Mouse (Mus musculus) embryonic facial prominence, embryonic 13.5 days (tissue): ENCODE measurements around the gene 1700019N19Rik. TPM values are rescaled to one million over a fixed set of nuclear protein-coding genes. Genes with fewer than 3 reads are reported as not detected.

Experiments used
- ATAC-seq: fragments of 200-750 bp; cut with Nextera tagmentation; 2 replicates; pipeline ENCODE4 v1.8.0; 2017; ENCODE audit warnings: low read depth; ENCODE audit not compliant: insufficient number of reproducible peaks, insufficient read depth, low FRiP score, low TSS enrichment
- H3K27ac ChIP-seq: fragments of 300-500 bp; sonication (generic); 2 replicates; pipeline ENCODE4 v1.5.1; 2015; ENCODE audit warnings: moderate library complexity, mild to moderate bottlenecking, inconsistent platforms
- H3K27me3 ChIP-seq: fragments of 300-500 bp; sonication (generic); 2 replicates; pipeline ENCODE4 v1.6.1; 2015; ENCODE audit warnings: mild to moderate bottlenecking, inconsistent platforms
- H3K36me3 ChIP-seq: fragments of 300-500 bp; sonication (generic); 2 replicates; pipeline ENCODE4 v1.6.1; 2015; ENCODE audit warnings: mild to moderate bottlenecking, inconsistent platforms
- H3K4me1 ChIP-seq: fragments of 300-500 bp; sonication (generic); 2 replicates; pipeline ENCODE4 v1.6.1; 2015; ENCODE audit warnings: inconsistent platforms
- H3K4me2 ChIP-seq: fragments of 300-500 bp; sonication (generic); 2 replicates; pipeline ENCODE4 v1.6.1; 2015; ENCODE audit warnings: moderate library complexity, mild to moderate bottlenecking, inconsistent platforms
- H3K4me3 ChIP-seq: fragments of 300-500 bp; sonication (generic); 2 replicates; pipeline ENCODE4 v1.5.1; 2015; ENCODE audit warnings: mild to moderate bottlenecking, inconsistent platforms
- H3K9ac ChIP-seq: fragments of 300-500 bp; sonication (generic); 2 replicates; pipeline ENCODE4 v1.6.1; 2015; ENCODE audit warnings: mild to moderate bottlenecking, inconsistent platforms
- H3K9me3 ChIP-seq: fragments of 300-500 bp; sonication (generic); 2 replicates; pipeline ENCODE4 v1.6.1; 2016; ENCODE audit warnings: inconsistent platforms
- WGBS: fragments of 180-500 bp; shearing (Covaris S2); methylation state at CpG from one replicate; pipeline ENCODE4 v1.1.7; 2015; ENCODE audit warnings: mixed read lengths; 5-methylcytosine and 5-hydroxymethylcytosine counted together
- polyA plus RNA-seq: library from polyadenylated mRNA; unstranded; fragments of >200 nt; fragmentation: Nextera tagmentation; extraction: Ambion mirVana; gene quantifications from 2 replicates; pipeline ENCODE4 v1.2.1, GENCODE M21; 2015

The 1700019N19Rik gene
- polyA plus RNA-seq, 1 experiment from 2014 or later, result not detected

DNA sequence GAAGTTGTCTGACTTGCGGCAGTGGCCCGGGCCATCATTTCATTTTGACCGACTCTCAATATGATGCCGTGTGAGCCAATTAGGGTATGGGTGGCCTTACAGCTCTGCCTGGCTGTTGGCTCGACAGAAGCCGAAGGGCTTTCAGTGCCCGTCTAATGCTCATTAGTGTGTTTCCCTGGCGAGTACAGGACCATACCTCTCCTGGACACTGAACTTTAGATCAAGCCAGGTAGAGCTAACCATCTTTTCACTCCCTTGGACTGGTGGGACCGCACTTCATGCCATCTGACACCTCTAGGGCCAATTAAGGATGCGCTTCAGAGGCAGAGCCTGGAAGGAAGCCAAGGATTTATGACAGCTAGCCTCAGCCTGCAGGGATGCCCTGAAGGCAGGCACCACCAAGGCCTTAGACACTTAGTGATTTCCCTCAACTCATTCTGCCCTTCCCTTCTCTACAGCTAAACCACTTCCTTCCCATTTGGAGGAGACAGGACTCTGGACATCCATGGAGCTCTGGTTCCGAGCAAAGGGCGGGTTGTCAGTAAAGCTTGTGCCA is 931 bp upstream of the 1700019N19Rik start:
- 76% methylated on average over 12 of the region's 12 CpGs for WGBS
- Histone ChIP-seq H3K36me3 (peaks cover 7% of the 10 kb centered on the region), H3K9ac (no peak overlapping the region), H3K27ac (no peak overlapping the region), H3K4me1 (0 out of 2 replicates have a peak, but pooled peaks cover 9% of the 10 kb centered on the region), H3K27me3 (no peaks in the 10 kb centered on the region), H3K4me3 (no peak overlapping the region), H3K4me2 (no peak overlapping the region), H3K9me3 (no peaks in the 10 kb centered on the region)
- no peak for ATAC-seq

DNA sequence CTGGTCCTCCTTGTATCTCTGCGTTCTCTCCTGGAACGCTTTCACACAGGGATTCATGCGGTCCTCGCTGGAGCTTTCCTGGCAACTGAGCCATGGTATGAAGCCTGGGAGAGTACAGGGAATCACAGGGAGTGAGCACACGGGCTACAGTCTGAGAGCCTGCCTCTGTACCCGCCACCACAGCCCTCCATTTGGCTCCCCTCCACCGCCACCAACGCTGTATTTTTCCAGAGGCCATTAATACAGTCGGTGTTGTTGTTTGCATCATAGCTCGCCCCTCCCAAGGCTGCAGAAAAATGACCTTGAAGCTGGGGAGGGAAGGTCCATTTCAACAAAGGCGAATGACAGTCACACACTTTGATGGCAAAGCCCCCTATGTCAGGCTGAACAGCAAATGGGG is 5.1 kb downstream of the 1700019N19Rik start:
- Histone ChIP-seq H3K4me3 (no peak overlapping the region), H3K9ac (no peak overlapping the region), H3K27ac (no peak overlapping the region), H3K4me2 (no peak overlapping the region), H3K4me1 (0 out of 2 replicates have a peak, but pooled peaks cover 1% of the 10 kb centered on the region), H3K9me3 (no peaks in the 10 kb centered on the region), H3K36me3 (no peaks in the 10 kb centered on the region), H3K27me3 (no peaks in the 10 kb centered on the region)
- ATAC-seq, result no peak
- 80% methylated on average over 11 of the region's 11 CpGs for WGBS

DNA sequence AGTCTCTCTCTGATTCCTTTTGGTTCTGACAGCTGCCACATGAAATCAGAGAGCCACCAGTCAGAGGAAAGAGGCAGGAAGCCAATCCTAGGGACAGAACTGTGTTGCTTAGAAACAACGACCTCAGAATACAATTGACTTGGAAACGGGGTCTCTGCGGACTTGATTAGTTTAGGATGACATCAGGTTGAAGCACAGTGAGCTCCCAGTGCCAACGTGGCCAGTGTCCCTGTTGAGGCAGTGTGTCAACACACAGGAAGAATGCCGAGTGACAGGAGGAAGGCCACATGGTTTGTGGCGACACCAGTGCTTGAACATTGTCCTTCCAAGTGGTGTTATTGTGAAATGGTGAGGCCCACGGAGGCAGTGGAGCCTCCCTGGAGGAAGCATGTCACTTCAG is 10.3 kb downstream of the 1700019N19Rik start:
- Histone ChIP-seq H3K27me3 (no peaks in the 10 kb centered on the region), H3K9ac (no peak overlapping the region), H3K27ac (no peak overlapping the region), H3K9me3 (no peaks in the 10 kb centered on the region), H3K4me1 (peaks cover 2% of the 10 kb centered on the region; the same call in 1 of the 2 replicates), H3K4me2 (no peak overlapping the region), H3K4me3 (no peak overlapping the region), H3K36me3 (no peaks in the 10 kb centered on the region)
- WGBS, result 50% methylated on average over 7 of the region's 7 CpGs
- no peak for ATAC-seq

DNA sequence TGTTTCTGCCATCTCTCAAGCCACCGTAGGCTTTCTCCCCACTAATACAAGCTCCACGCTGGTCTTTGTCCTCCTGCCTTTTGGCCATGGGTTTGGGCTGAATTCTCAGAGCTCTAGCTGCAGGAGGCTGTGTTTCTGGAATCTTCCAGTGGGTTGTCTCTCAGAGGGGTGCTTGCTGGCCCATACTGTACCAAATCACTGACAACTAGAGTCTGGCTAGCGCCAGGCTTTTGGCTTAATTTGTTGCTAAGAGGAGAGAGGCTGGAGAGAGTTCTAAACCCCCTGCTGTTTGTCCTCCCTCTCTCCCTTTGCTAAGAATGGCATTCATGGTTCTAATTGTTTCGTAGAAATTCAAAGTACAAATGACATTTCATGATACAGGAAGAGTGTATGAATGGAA is 12.7 kb downstream of the 1700019N19Rik start:
- Histone ChIP-seq H3K36me3 (no peaks in the 10 kb centered on the region), H3K27me3 (no peaks in the 10 kb centered on the region), H3K4me2 (no peak overlapping the region), H3K9me3 (no peaks in the 10 kb centered on the region), H3K4me3 (no peak overlapping the region), H3K4me1 (peaks cover 2% of the 10 kb centered on the region; the same call in 1 of the 2 replicates), H3K9ac (no peak overlapping the region), H3K27ac (no peak overlapping the region)
- WGBS, result 55% methylated on average over 4 of the region's 4 CpGs
- no peak for ATAC-seq

DNA sequence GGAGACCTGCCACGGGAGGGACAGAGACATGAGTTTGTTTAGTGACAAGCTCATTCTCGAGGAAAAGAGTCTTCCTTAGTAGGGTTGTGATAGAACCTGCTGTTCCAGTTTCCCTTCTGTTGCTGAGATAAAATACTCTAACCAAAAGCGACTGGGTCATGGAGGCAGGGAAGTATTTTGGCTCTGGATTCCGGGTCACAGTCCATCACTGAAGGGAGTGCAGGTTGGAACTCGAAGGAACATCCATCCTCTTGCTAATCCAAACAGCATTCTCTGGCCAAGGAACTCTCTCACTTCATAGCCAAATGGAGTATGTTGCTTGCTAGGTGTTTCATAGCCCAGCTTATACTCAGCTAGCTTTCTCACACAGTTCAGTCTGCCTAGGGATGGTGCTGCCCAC is 17.8 kb downstream of the 1700019N19Rik start:
- WGBS, result 72% methylated on average over 5 of the region's 5 CpGs
- no peak overlapping the region for H3K4me3 ChIP-seq
- no peaks in the 10 kb centered on the region for H3K36me3 ChIP-seq
- H3K4me2 ChIP-seq, result no peak overlapping the region
- H3K9ac ChIP-seq, result no peak overlapping the region
- no peak overlapping the region for H3K27ac ChIP-seq
- H3K4me1 ChIP-seq, result no peaks in the 10 kb centered on the region
- ATAC-seq, result no peak
- no peaks in the 10 kb centered on the region for H3K27me3 ChIP-seq
- no peaks in the 10 kb centered on the region for H3K9me3 ChIP-seq

DNA sequence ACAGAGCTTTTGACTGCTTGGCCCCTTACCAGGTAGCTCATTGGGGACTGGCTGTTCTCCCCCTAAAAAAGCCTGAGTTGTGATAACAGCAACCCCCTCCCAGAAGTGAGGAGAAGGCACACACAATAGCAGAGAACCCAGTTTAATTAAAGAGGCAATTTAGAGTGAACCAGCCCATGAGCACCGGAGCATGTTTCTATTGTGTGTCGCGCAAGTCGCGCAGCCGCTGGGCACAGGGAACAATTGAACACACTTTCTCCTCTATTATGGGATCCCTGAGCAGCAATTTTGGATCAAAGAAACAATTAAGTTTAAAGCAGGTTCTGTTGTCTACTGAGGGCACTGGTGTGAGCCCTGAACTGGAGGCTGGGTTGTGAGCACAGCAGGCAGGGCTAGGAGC is 26.9 kb downstream of the 1700019N19Rik start:
- H3K36me3 ChIP-seq, result no peaks in the 10 kb centered on the region
- H3K4me2 ChIP-seq, result no peak overlapping the region
- ATAC-seq, result no peak
- 70% methylated on average over 6 of the region's 6 CpGs for WGBS
- no peak overlapping the region for H3K9ac ChIP-seq
- H3K27me3 ChIP-seq, result no peaks in the 10 kb centered on the region; the same call in 1 of the 2 replicates
- H3K4me3 ChIP-seq, result no peak overlapping the region
- H3K9me3 ChIP-seq, result no peaks in the 10 kb centered on the region
- H3K27ac ChIP-seq, result no peak overlapping the region
- peaks cover 16% of the 10 kb centered on the region; the same call in 1 of the 2 replicates for H3K4me1 ChIP-seq

DNA sequence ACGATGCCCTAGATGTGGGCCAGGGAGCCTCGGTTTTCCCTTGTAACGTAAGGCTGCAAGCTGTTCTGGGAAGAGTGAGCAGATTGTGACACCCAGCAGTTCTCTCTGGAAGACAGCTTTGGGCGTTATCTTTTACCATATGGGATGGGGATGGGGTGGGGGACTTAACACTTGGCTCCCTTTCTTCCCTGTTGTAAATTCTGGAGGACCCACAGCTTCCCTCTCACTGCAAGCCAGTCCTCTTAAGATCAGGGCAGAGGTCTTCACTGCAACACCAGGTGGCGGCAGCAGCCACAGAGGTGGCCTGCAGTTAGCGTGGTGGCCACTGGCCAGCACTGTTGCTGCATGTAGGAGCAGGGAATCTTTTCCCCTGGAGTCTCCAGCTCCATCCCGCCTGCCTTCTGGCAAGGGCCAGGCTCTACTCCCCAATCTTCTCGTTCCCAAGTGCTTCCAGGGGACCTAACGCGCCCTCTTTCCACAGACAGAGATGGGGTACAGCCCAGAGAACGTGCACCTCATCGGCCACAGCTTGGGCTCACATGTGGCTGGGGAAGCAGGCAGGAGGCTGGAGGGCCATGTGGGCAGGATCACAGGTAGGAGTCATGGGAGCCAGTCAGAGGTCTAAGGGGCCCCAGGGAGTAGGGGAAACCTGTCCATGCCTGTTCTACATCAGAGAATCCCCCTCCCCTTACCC is 31.3 kb downstream of the 1700019N19Rik start:
- ATAC-seq, result no peak
- H3K4me3 ChIP-seq, result no peak overlapping the region
- WGBS, result 9% methylated on average over 12 of the region's 12 CpGs
- no peaks in the 10 kb centered on the region for H3K36me3 ChIP-seq
- no peak overlapping the region for H3K9ac ChIP-seq
- H3K9me3 ChIP-seq, result no peaks in the 10 kb centered on the region
- H3K27ac ChIP-seq, result no peak overlapping the region
- H3K27me3 ChIP-seq, result no peaks in the 10 kb centered on the region; the same call in 1 of the 2 replicates
- H3K4me2 ChIP-seq, result peak overlapping the region; percentile 34
- peaks cover 16% of the 10 kb centered on the region; the same call in 1 of the 2 replicates for H3K4me1 ChIP-seq

DNA sequence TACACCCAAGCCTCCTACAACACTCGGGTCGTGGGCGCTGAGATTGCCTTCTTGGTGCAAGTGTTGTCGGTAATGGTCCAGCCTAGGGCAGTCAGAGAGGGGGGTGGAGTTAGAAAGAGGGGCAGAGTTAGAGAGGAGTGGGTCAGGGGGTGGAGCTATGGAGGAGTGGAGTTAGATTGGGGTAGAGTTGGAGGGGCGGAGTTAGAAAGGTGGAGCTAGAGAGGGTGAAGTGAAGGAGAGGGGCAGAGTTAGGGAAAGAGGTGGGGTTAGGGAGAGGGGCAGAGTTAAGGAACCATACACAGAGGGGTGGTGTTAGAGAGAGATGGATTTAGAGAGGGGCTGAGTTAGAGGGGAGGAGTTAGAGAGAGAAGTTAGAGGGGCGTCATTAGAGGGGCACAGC is 31.9 kb downstream of the 1700019N19Rik start:
- ATAC-seq, result 0 out of 2 replicates have a peak, but pooled peaks have one; percentile 28

DNA sequence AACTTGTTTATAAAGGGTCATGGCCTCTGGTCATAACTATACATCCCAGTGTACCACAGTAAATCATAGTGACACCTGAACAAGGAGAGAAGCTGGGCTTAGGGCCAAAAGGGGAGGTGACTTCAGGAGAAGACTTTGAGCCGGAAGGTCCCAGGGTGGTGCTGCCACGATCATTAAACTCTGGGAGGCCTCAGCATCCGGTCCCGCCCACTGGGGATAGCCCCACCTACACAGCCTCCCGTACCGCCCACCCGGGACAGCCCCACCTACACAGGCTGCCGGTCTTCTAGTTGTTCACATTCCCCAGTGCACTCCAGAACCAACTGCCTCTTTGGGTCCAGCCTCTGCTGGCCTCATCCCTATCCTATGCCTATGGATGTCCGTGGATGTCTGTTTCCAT is 34.8 kb downstream of the 1700019N19Rik start, which contains the start of gene Pnliprp2:
Pnliprp2 (plus strand) TSS at position 297 of the 400 bp plus-strand sequence.
- no peak within 1 kb of the TSS for H3K27ac ChIP-seq
- 67% methylated on average over 9 of the region's 9 CpGs for WGBS
- H3K9me3 ChIP-seq, result no peaks in the 10 kb centered on the region
- no peaks in the 10 kb centered on the region; the same call in 1 of the 2 replicates for H3K27me3 ChIP-seq
- peaks cover 12% of the 10 kb centered on the region; the same call in 1 of the 2 replicates for H3K4me1 ChIP-seq
- H3K9ac ChIP-seq, result no peak within 1 kb of the TSS
- ATAC-seq, result no peak
- no peak within 1 kb of the TSS for H3K4me3 ChIP-seq
- no peak within 1 kb of the TSS for H3K4me2 ChIP-seq
- H3K36me3 ChIP-seq, result no peaks in the 10 kb centered on the region

More for the DNA sequence above, 31.9 kb downstream of the 1700019N19Rik start:
- Histone ChIP-seq H3K4me1 (peaks cover 16% of the 10 kb centered on the region; the same call in 1 of the 2 replicates), H3K27me3 (no peaks in the 10 kb centered on the region; the same call in 1 of the 2 replicates), H3K36me3 (no peaks in the 10 kb centered on the region), H3K4me3 (no peak overlapping the region), H3K9ac (no peak overlapping the region), H3K9me3 (no peaks in the 10 kb centered on the region), H3K27ac (no peak overlapping the region), H3K4me2 (no peak overlapping the region)
- WGBS, result 17% methylated on average over 6 of the region's 6 CpGs

DNA sequence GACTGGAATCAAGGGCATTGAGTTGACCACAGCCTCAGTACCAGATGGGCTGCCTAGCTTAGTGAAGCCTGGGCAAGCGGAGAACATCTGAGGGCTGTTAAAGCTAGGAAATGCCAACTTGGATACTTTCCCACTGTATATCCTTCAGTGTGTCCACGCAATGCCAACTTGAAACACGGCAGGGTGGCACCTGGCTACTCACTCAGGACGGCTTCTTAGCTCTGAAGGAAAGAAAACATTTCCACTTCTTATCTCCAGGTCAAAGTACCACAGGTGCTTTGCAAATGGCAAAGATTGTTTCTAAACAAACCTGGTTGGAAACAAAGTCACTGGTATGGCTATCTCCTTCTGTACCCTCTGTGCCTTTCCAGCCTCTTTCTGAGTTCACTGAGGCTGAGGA is 35.4 kb downstream of the 1700019N19Rik start:
- Histone ChIP-seq H3K4me2 (no peak overlapping the region), H3K27ac (no peak overlapping the region), H3K9ac (no peak overlapping the region), H3K4me1 (peaks cover 7% of the 10 kb centered on the region; the same call in 1 of the 2 replicates), H3K4me3 (no peak overlapping the region), H3K9me3 (no peaks in the 10 kb centered on the region), H3K27me3 (no peaks in the 10 kb centered on the region; the same call in 1 of the 2 replicates), H3K36me3 (no peaks in the 10 kb centered on the region)
- 98% methylated on average over 4 of the region's 4 CpGs for WGBS
- ATAC-seq, result no peak

DNA sequence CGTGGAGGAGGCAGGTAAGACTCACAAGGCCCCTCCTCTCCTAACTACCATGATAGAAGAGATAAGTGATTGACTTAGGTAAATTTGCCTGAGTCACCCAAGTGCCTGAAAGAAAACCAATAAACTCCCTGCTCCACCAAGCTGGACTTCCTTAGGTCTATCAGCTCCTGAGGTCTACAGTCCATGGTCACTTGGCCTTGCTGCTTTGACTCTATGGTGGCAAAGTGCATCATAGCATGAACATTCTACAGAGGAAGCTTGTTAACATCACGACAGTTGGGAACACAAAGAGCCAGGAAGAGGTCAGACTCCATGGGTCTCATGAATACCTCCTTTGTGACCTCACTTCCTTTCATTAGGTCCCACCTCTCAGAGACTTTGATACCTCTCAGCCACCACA is 42.8 kb downstream of the 1700019N19Rik start:
- Histone ChIP-seq H3K4me3 (no peak overlapping the region), H3K27ac (no peak overlapping the region), H3K4me1 (no peaks in the 10 kb centered on the region), H3K9ac (no peak overlapping the region), H3K27me3 (no peaks in the 10 kb centered on the region), H3K4me2 (no peak overlapping the region), H3K36me3 (no peaks in the 10 kb centered on the region), H3K9me3 (no peaks in the 10 kb centered on the region)
- no peak for ATAC-seq
- WGBS, result 64% methylated on average over 2 of the region's 2 CpGs

DNA sequence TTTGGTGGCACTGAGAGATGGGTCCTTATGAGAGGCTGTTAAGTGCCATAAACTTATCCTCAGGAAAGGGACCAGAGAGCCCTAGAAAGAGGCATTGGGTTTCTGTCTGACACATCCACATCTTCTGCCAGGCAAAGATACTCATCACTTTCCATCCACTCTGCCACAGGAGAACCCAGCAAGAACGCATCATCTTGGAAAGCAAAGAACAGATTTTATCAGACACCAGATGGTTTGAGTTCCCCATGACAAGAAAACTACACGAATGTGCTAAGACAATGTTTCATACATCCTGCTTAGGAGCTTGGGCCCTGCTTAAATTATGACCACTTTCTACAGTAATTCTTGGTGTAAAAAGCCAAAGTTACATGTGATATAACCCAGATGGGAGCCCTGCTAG is 43.4 kb downstream of the 1700019N19Rik start:
- H3K9me3 ChIP-seq, result no peaks in the 10 kb centered on the region
- no peak overlapping the region for H3K4me2 ChIP-seq
- no peak for ATAC-seq
- H3K27me3 ChIP-seq, result no peaks in the 10 kb centered on the region
- no peak overlapping the region for H3K4me3 ChIP-seq
- no peaks in the 10 kb centered on the region for H3K4me1 ChIP-seq
- H3K9ac ChIP-seq, result no peak overlapping the region
- H3K36me3 ChIP-seq, result no peaks in the 10 kb centered on the region
- H3K27ac ChIP-seq, result no peak overlapping the region
- WGBS, result 54% methylated on average over 2 of the region's 2 CpGs
